Mouse (Mus musculus) erythroblast, embryonic 14.5 days (primary cell): Measurements from ENCODE around the gene Gm3776.
"Not testable (repeated sequence)": the region's sequence is repeated elsewhere in the genome, so short reads cannot be mapped to it uniquely, and the experiment has no call there.

ENCODE experiments used
- GATA1 ChIP-seq: IDR thresholded peaks from 2 replicates; pipeline ENCODE4 v1.6.1; 2012; ENCODE audit warnings: low read length, inconsistent platforms, mixed read lengths
- TAL1 ChIP-seq: IDR thresholded peaks from 3 replicates; pipeline ENCODE4 v1.6.1; 2012; ENCODE audit warnings: low read length, inconsistent platforms, mixed read lengths

DNA sequence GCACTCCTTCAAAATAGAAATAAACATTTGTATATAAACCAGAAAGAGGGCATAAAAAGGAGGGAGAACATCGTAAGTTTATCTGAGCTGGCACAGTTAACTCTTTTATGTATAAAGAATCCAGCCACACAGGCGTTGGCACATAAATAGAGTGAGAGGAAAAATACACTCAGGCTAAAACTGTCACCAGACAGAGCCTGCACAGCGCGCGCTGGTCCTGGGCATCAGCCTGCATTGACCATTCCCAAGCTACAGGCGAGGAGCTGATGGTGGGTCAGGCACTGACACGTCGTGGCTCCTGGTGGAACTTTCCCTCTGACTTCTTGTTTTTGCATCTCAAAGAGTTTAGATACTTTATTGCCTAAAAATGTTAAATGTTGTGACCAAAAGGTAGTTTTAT is 35.5 kb downstream of the Gm3776 start:
- TF ChIP-seq TAL1, GATA1: not testable (repeated sequence)
